Mouse (Mus musculus) intestine, postnatal 0 days (tissue): ENCODE measurements around the gene Gm17455. TPM values are rescaled to one million over a fixed set of nuclear protein-coding genes. Genes with fewer than 3 reads are reported as not detected.

ENCODE experiments used
- ATAC-seq: fragments of 200-750 bp; cut with Nextera tagmentation; 2 replicates; pipeline ENCODE4 v1.8.0; 2017; ENCODE audit warnings: mild to moderate bottlenecking, moderate TSS enrichment, moderate library complexity
- H3K27ac ChIP-seq: fragments of 300-500 bp; sonication (generic); 2 replicates; pipeline ENCODE4 v1.5.1; 2014; ENCODE audit warnings: mild to moderate bottlenecking, low read depth, low read length, moderate library complexity
- H3K27me3 ChIP-seq: fragments of 300-500 bp; sonication (generic); replicated peaks from 2 replicates; pipeline ENCODE4 v1.6.1; 2014; ENCODE audit warnings: low read length, mixed read lengths; ENCODE audit not compliant: control insufficient read depth, insufficient read depth
- H3K36me3 ChIP-seq: fragments of 300-500 bp; sonication (generic); 2 replicates; pipeline ENCODE4 v1.6.1; 2014; ENCODE audit warnings: mild to moderate bottlenecking, moderate library complexity; ENCODE audit not compliant: control insufficient read depth, insufficient read depth
- H3K4me1 ChIP-seq: fragments of 300-500 bp; sonication (generic); replicated peaks from 2 replicates; pipeline ENCODE4 v1.6.1; 2014; ENCODE audit warnings: antibody characterized with exemption, low read length, mixed read lengths; ENCODE audit not compliant: control insufficient read depth, insufficient read depth
- H3K4me2 ChIP-seq: fragments of 300-500 bp; sonication (generic); replicated peaks from 2 replicates; pipeline ENCODE4 v1.6.1; 2014; ENCODE audit warnings: low read depth, mild to moderate bottlenecking, moderate library complexity
- H3K4me3 ChIP-seq: fragments of 300-500 bp; sonication (generic); 2 replicates; pipeline ENCODE4 v1.5.1; 2014; ENCODE audit warnings: low read depth, low read length
- H3K9ac ChIP-seq: fragments of 300-500 bp; sonication (generic); 2 replicates; pipeline ENCODE4 v1.6.1; 2014; ENCODE audit warnings: mild to moderate bottlenecking, low read depth, low read length
- H3K9me3 ChIP-seq: fragments of 300-500 bp; sonication (generic); 2 replicates; pipeline ENCODE4 v1.6.1; 2016; ENCODE audit warnings: mixed run types; ENCODE audit not compliant: control insufficient read depth
- CTCF ChIP-seq: sonication (generic); IDR thresholded peaks from 2 replicates; pipeline ENCODE4 v1.5.1; 2016; ENCODE audit warnings: low read depth, mild to moderate bottlenecking, control low read depth, antibody characterized with exemption, moderate library complexity
- WGBS: fragments of 180-500 bp; shearing (Covaris S2); extraction: QIAGEN DNeasy Blood & Tissue Kit; methylation state at CpG from one replicate; pipeline ENCODE4 v1.1.7; 2014; 5-methylcytosine and 5-hydroxymethylcytosine counted together
- polyA plus RNA-seq: library from polyadenylated mRNA; unstranded; fragments of >200 nt; fragmentation: Nextera tagmentation; extraction: Ambion mirVana; gene quantifications from 2 replicates; pipeline ENCODE4 v1.2.1, GENCODE M21; 2015

Gm17455 gene
- polyA plus RNA-seq, 1 experiment from 2014 or later, result 0.65 TPM

DNA sequence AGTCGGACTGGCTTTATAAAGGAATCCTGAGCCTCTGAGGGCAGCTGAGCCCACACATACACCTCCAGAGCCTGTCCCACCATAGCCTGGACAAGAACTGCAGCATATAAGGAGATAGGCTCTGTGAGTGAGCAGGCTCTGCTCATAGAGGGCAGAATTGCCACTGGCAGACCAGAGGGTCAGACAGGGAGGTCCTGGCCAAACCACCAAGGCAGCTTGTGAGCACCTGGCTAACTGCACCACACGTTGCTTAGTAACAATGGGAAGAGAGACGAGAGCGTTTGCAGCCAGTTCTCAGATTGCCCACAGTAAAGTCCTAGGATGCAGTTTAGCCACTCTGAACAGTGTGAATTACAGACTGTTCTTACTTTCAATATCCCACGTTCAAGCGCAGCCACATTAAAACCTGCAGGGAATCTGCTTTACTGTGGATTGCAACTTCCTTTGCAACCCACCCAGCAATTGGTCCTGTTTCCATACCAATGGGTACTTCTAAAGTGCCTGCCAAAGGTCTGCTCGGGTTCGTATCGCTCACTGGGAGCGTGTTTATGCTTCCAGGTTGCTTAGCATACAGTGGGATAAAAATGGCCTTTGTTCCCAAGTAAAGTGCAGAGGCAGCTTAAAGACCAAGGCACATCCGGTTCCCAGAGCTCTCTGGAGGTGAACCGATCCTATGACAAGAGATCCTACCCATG, 37.8 kb upstream of the Gm17455 start:
- WGBS, result 44% methylated on average over 12 of the region's 12 CpGs
- no peak overlapping the region; the same call in 1 of the 2 replicates for H3K4me2 ChIP-seq
- H3K4me1 ChIP-seq, result 0 out of 2 replicates have a peak, but pooled peaks cover 8% of the 10 kb centered on the region
- no peaks in the 10 kb centered on the region for H3K9me3 ChIP-seq
- H3K27ac ChIP-seq, result no peak overlapping the region
- ATAC-seq, result no peak
- H3K36me3 ChIP-seq, result peaks cover 31% of the 10 kb centered on the region
- no peak overlapping the region for H3K9ac ChIP-seq
- no peaks in the 10 kb centered on the region for H3K27me3 ChIP-seq
- no peak overlapping the region for H3K4me3 ChIP-seq
- TF ChIP-seq CTCF, result no peak

DNA sequence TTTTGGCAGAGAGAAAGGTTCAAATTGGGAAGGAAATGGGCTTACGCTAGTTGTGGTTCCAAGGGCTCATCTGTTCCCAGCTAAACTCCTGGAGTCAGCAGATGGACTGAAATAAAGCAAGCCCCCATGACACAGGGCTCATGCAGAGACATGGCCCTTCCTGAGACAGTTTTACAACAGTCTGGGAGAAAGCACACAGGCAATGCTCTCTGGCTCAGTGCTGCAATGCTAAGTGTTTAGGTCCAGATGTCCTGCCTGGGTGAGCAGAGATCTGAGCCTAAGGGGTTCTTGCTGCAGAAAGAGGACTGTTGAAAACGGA, 37.3 kb upstream of the Gm17455 start:
- H3K27ac ChIP-seq, result no peak overlapping the region
- 50% methylated on average over 2 of the region's 2 CpGs for WGBS
- H3K9me3 ChIP-seq, result no peaks in the 10 kb centered on the region
- no peak overlapping the region for H3K4me2 ChIP-seq
- peaks cover 31% of the 10 kb centered on the region for H3K36me3 ChIP-seq
- TF ChIP-seq CTCF, result no peak
- no peak for ATAC-seq
- H3K4me1 ChIP-seq, result 0 out of 2 replicates have a peak, but pooled peaks cover 6% of the 10 kb centered on the region
- H3K27me3 ChIP-seq, result no peaks in the 10 kb centered on the region
- H3K4me3 ChIP-seq, result no peak overlapping the region
- H3K9ac ChIP-seq, result no peak overlapping the region; the same call in 1 of the 2 replicates

DNA sequence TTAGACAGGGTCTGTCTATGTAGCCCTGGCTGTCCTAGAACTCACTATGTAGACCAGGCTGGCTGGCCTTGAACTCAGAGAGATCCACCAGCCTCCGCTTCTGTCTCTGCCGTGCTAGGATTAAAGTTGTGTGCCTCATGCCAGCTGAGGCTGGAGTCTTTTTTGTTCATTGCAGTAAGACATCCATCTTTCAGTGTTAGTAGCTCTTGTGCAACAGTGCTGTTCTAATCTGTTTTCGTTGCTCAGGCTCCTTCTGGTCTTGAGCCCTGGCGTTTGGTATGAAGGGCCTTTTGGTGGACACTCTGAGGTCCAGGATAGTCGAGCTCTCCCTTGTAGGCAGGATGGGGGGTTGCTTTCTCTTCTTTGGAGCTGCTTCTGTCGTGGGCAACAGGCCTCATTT, 36.1 kb upstream of the Gm17455 start:
- Histone ChIP-seq H3K9ac (no peak overlapping the region), H3K27me3 (no peaks in the 10 kb centered on the region), H3K36me3 (peaks cover 26% of the 10 kb centered on the region), H3K4me2 (no peak overlapping the region), H3K9me3 (no peaks in the 10 kb centered on the region), H3K27ac (no peak overlapping the region), H3K4me3 (no peak overlapping the region), H3K4me1 (0 out of 2 replicates have a peak, but pooled peaks cover 4% of the 10 kb centered on the region)
- TF ChIP-seq CTCF, result no peak
- WGBS, result 59% methylated on average over 6 of the region's 6 CpGs
- no peak for ATAC-seq

DNA sequence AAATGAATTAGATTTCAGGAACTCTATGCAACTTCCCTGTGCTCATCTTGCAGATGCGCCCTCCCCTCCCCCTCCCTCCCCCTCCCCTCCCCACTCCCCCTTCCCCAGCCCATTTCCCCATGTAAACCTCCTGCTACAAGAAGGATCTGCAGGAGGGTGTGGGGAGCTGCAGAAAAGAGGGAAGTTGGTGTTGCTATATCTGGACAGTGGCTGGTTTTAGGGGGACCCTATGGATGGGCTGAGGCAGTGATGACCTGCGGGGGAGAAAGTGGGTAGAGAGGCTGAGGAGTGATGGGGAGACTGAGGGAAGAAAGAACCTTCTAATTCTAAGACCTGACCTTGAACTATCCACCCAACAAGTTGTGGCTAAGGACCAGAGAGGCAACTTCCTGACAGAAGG, 32.4 kb upstream of the Gm17455 start:
- H3K36me3 ChIP-seq, result peaks cover 25% of the 10 kb centered on the region; the same call in 1 of the 2 replicates
- H3K27me3 ChIP-seq, result no peaks in the 10 kb centered on the region
- H3K4me2 ChIP-seq, result no peak overlapping the region
- H3K4me3 ChIP-seq, result no peak overlapping the region
- WGBS, result 69% methylated on average over 2 of the region's 2 CpGs
- no peak overlapping the region for H3K9ac ChIP-seq
- no peak for TF ChIP-seq CTCF
- 0 out of 2 replicates have a peak, but pooled peaks cover 1% of the 10 kb centered on the region for H3K4me1 ChIP-seq
- H3K9me3 ChIP-seq, result no peaks in the 10 kb centered on the region
- no peak overlapping the region for H3K27ac ChIP-seq
- ATAC-seq, result no peak

DNA sequence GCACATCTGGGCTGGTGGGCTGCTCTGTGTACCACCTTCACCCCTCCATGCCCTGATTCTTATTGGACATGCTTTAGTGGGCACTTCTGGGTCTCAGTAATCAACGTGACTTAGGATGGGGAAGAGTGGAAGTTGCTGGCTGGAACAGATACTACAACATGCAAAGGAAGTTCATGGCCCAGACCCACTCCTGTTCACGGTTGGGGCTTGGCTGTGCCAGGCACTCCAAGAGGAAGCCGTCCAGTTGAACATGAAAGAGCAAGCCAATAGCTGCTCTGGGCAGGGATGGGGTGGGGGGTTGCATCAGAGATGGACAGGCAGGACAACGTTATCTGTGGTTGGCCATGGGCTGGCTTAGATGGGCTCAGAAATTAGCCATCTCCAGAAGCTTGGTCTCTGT, 31.6 kb upstream of the Gm17455 start:
- no peak for TF ChIP-seq CTCF
- Histone ChIP-seq H3K9ac (no peak overlapping the region), H3K4me2 (no peak overlapping the region), H3K27ac (no peak overlapping the region), H3K36me3 (peaks cover 25% of the 10 kb centered on the region; the same call in 1 of the 2 replicates), H3K27me3 (no peaks in the 10 kb centered on the region), H3K9me3 (no peaks in the 10 kb centered on the region), H3K4me1 (no peaks in the 10 kb centered on the region), H3K4me3 (no peak overlapping the region)
- no peak for ATAC-seq
- WGBS, result 79% methylated on average over 4 of the region's 4 CpGs

DNA sequence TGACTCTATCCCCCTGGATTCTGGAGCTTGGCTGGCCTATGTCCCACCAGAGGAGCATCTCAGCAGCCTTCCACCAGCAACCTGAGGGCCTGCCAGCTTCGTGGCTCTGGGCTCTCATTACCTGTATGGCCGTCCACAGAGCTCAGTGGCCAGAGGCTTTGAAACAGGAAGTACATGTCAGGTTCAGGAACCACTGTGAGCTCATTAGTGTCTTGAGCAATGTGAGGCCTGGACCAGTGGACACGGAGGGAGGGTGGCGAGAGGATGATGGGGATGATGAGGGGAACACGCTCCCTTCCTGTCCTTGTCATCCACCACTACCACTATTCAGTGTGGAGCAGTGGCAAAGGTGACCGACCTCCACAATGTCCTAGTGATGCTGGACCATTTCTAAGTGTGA, 30.1 kb upstream of the Gm17455 start:
- Histone ChIP-seq H3K9me3 (no peaks in the 10 kb centered on the region), H3K4me2 (no peak overlapping the region), H3K27me3 (no peaks in the 10 kb centered on the region), H3K36me3 (peaks cover 18% of the 10 kb centered on the region; the same call in 1 of the 2 replicates), H3K4me1 (no peaks in the 10 kb centered on the region), H3K27ac (no peak overlapping the region), H3K4me3 (no peak overlapping the region), H3K9ac (no peak overlapping the region)
- no peak for TF ChIP-seq CTCF
- 89% methylated on average over 6 of the region's 6 CpGs for WGBS
- ATAC-seq, result no peak
